11 mouse cellular contexts compared by ENCODE assay signal in genomic region chr7:44999753-45000152, GRCm38 (mm10). TPM values are rescaled to one million over a fixed set of nuclear protein-coding genes. Genes with fewer than 3 reads are reported as not detected.
DNase-seq lines count a peak whose midpoint lies in the region; ATAC-seq and TF ChIP-seq lines count a peak whose summit lies in the region.
"Had no signal": no experiment of that assay in that cellular context is flagged by ENCODE, and none has a peak within 500 bp of the region (broad histone marks: within the 10 kb centered on the region; RNA-seq: fewer than 3 reads in every experiment).

No protein-coding gene starts in this region.

- H3K9ac ChIP-seq in heart, embryonic 13.5 days = peak overlapping the region; percentile 34
- no peak overlapping the region for H3K9ac ChIP-seq in liver, embryonic 16.5 days (ENCODE audit: low read depth, low read length)

- no peaks in the 10 kb centered on the region for H3K9me3 ChIP-seq in heart, embryonic 10.5 days
- no peaks in the 10 kb centered on the region for H3K9me3 ChIP-seq in E14TG2a.4 (ENCODE audit: low read length)
- H3K9me3 ChIP-seq in heart, embryonic 13.5 days = no peaks in the 10 kb centered on the region
- no peaks in the 10 kb centered on the region for H3K9me3 ChIP-seq in liver, embryonic 16.5 days (replicated peaks; ENCODE audit: control insufficient read depth, low read length)

- ATAC-seq in heart, embryonic 13.5 days (ENCODE audit: extremely low read depth, insufficient number of reproducible peaks, low FRiP score, low TSS enrichment) = no peak
- ATAC-seq in liver, embryonic 16.5 days (ENCODE audit: low read depth) = no peak
- ATAC-seq: CD4-positive, CD25-positive, alpha-beta regulatory T cell, adult 4 months had no signal

- peaks cover 66% of the 10 kb centered on the region for H3K36me3 ChIP-seq in heart, embryonic 10.5 days
- H3K36me3 ChIP-seq in E14TG2a.4 (ENCODE audit: insufficient read depth, low read length) = peaks cover 70% of the 10 kb centered on the region
- peaks cover 67% of the 10 kb centered on the region for H3K36me3 ChIP-seq in heart, embryonic 13.5 days
- peaks cover 44% of the 10 kb centered on the region for H3K36me3 ChIP-seq in liver, embryonic 16.5 days (ENCODE audit: control insufficient read depth, insufficient read depth)

- H3K27ac ChIP-seq in heart, embryonic 10.5 days = no peak overlapping the region
- H3K27ac ChIP-seq in heart, embryonic 13.5 days (replicated peaks) = peak overlapping the region; percentile 5
- no peak overlapping the region for H3K27ac ChIP-seq in liver, embryonic 16.5 days (ENCODE audit: low read length)

- 70% methylated on average over 11 of the region's 11 CpGs for WGBS in heart, embryonic 10.5 days
- 54% methylated on average over 11 of the region's 11 CpGs for WGBS in heart, embryonic 13.5 days
- 83% methylated on average over 11 of the region's 11 CpGs for WGBS in liver, embryonic 16.5 days (ENCODE audit: insufficient replicate concordance)

- peak overlapping the region; percentile 20; the same call in 1 of the 2 replicates for H3K4me3 ChIP-seq in heart, embryonic 10.5 days
- peak overlapping the region; percentile 20; the same call in 1 of the 2 replicates for H3K4me3 ChIP-seq in E14TG2a.4 (replicated peaks; ENCODE audit: low read length)
- peak overlapping the region; percentile 62 for H3K4me3 ChIP-seq in heart, embryonic 13.5 days
- peak overlapping the region; percentile 69; the same call in 1 of the 2 replicates for H3K4me3 ChIP-seq in liver, embryonic 16.5 days (ENCODE audit: low read depth, low read length)

- H3K27me3 ChIP-seq in heart, embryonic 10.5 days (ENCODE audit: insufficient read depth, poor library complexity, severe bottlenecking) = no peaks in the 10 kb centered on the region
- no peaks in the 10 kb centered on the region for H3K27me3 ChIP-seq in E14TG2a.4 (ENCODE audit: insufficient read depth, low read length)
- no peaks in the 10 kb centered on the region for H3K27me3 ChIP-seq in heart, embryonic 13.5 days (replicated peaks)
- no peaks in the 10 kb centered on the region for H3K27me3 ChIP-seq in liver, embryonic 16.5 days (ENCODE audit: control insufficient read depth, insufficient read depth, low read depth, low read length)

- H3K4me2 ChIP-seq in heart, embryonic 13.5 days = peak overlapping the region; percentile 92
- no peak overlapping the region for H3K4me2 ChIP-seq in liver, embryonic 16.5 days (ENCODE audit: low read depth, low read length)

- TF ChIP-seq CTCF in E14TG2a.4 (conservative IDR thresholded peaks at IDR 0.05; ENCODE audit: low read length) = no peak

- peaks cover 49% of the 10 kb centered on the region for H3K4me1 ChIP-seq in heart, embryonic 10.5 days
- H3K4me1 ChIP-seq in E14TG2a.4 (replicated peaks; ENCODE audit: low read depth, low read length) = peaks cover 73% of the 10 kb centered on the region
- peaks cover 51% of the 10 kb centered on the region for H3K4me1 ChIP-seq in heart, embryonic 13.5 days
- H3K4me1 ChIP-seq in liver, embryonic 16.5 days (ENCODE audit: control insufficient read depth, low read depth, low read length) = peaks cover 25% of the 10 kb centered on the region

- DNase-seq in heart, embryonic 10.5 days (ENCODE audit: low spot score) = no peak
- DNase-seq in heart, adult 9 months (ENCODE audit: low spot score in 2 of 2) = no peak
- DNase-seq in left cerebral cortex, adult 11 months (ENCODE audit: low spot score) = no peak
- no peak for DNase-seq in spleen, postnatal 4 days (ENCODE audit: low spot score in 2 of 2)
- DNase-seq in spleen, adult 12 weeks (ENCODE audit: low spot score) = no peak
- DNase-seq: right cerebral cortex, postnatal 25 days; thymus, postnatal 14 days had no signal

RNA-seq across cellular contexts. Expression of gene Bcl2l12, which starts 1.2 kb away (rescaled TPM):
- 44.9 and 57.9 TPM in 2 replicates for polyA plus RNA-seq in heart, embryonic 10.5 days (2016; fragmentation: Nextera tagmentation; extraction: Ambion mirVana)
- polyA plus RNA-seq in heart, embryonic 13.5 days (2015; fragmentation: Nextera tagmentation; extraction: Ambion mirVana) = 36.0 and 36.3 TPM in 2 replicates
- polyA plus RNA-seq in liver, embryonic 16.5 days (2015; fragmentation: Nextera tagmentation; extraction: Ambion mirVana) = 11.0 and 12.2 TPM in 2 replicates

RNA-seq across cellular contexts. Expression of gene Irf3, which starts 2.3 kb away (rescaled TPM):
- 61.8 and 71.1 TPM in 2 replicates for polyA plus RNA-seq in heart, embryonic 10.5 days (2016; fragmentation: Nextera tagmentation; extraction: Ambion mirVana)
- polyA plus RNA-seq in heart, embryonic 13.5 days (2015; fragmentation: Nextera tagmentation; extraction: Ambion mirVana) = 63.6 and 68.1 TPM in 2 replicates
- polyA plus RNA-seq in liver, embryonic 16.5 days (2015; fragmentation: Nextera tagmentation; extraction: Ambion mirVana) = 39.8 and 43.2 TPM in 2 replicates

RNA-seq across cellular contexts. Expression of gene Prmt1, which starts 13.4 kb away (rescaled TPM):
- 563 and 740 TPM in 2 replicates for polyA plus RNA-seq in heart, embryonic 10.5 days (2016; fragmentation: Nextera tagmentation; extraction: Ambion mirVana)
- 438 and 486 TPM in 2 replicates for polyA plus RNA-seq in heart, embryonic 13.5 days (2015; fragmentation: Nextera tagmentation; extraction: Ambion mirVana)
- polyA plus RNA-seq in liver, embryonic 16.5 days (2015; fragmentation: Nextera tagmentation; extraction: Ambion mirVana) = 95.6 and 98.6 TPM in 2 replicates

RNA-seq across cellular contexts. Expression of gene Scaf1, which starts 16.4 kb away (rescaled TPM):
- 40.5 and 41.0 TPM in 2 replicates for polyA plus RNA-seq in heart, embryonic 10.5 days (2016; fragmentation: Nextera tagmentation; extraction: Ambion mirVana)
- polyA plus RNA-seq in heart, embryonic 13.5 days (2015; fragmentation: Nextera tagmentation; extraction: Ambion mirVana) = 27.0 and 27.1 TPM in 2 replicates
- polyA plus RNA-seq in liver, embryonic 16.5 days (2015; fragmentation: Nextera tagmentation; extraction: Ambion mirVana) = 9.8 and 9.9 TPM in 2 replicates

RNA-seq across cellular contexts. Expression of gene Rras, which starts 18.0 kb away (rescaled TPM):
- polyA plus RNA-seq in heart, embryonic 10.5 days (2016; fragmentation: Nextera tagmentation; extraction: Ambion mirVana) = 50.5 and 57.5 TPM in 2 replicates
- polyA plus RNA-seq in heart, embryonic 13.5 days (2015; fragmentation: Nextera tagmentation; extraction: Ambion mirVana) = 71.6 and 82.6 TPM in 2 replicates
- polyA plus RNA-seq in liver, embryonic 16.5 days (2015; fragmentation: Nextera tagmentation; extraction: Ambion mirVana) = 20.9 and 23.2 TPM in 2 replicates
